Mouse (Mus musculus) kidney, embryonic 14.5 days (tissue): ENCODE data around the gene Fbxo46. TPM values are rescaled to one million over a fixed set of nuclear protein-coding genes. Genes with fewer than 3 reads are reported as not detected.

ENCODE experiments used
- ATAC-seq: fragments of 200-750 bp; cut with Nextera tagmentation; 2 replicates; pipeline ENCODE4 v1.8.0; 2017; ENCODE audit warnings: moderate number of reproducible peaks, mild to moderate bottlenecking, moderate TSS enrichment, moderate library complexity; ENCODE audit not compliant: low FRiP score, low TSS enrichment
- H3K27ac ChIP-seq: fragments of 300-500 bp; sonication (generic); 2 replicates; pipeline ENCODE4 v1.5.1; 2014; ENCODE audit warnings: low read depth, mild to moderate bottlenecking, low read length, moderate library complexity, mixed read lengths
- H3K27me3 ChIP-seq: fragments of 300-500 bp; sonication (generic); 2 replicates; pipeline ENCODE4 v1.6.1; 2014; ENCODE audit warnings: mild to moderate bottlenecking, low read length; ENCODE audit not compliant: control insufficient read depth, insufficient read depth
- H3K36me3 ChIP-seq: fragments of 300-500 bp; sonication (generic); 2 replicates; pipeline ENCODE4 v1.6.1; 2014; ENCODE audit warnings: low read length, mixed read lengths; ENCODE audit not compliant: control insufficient read depth, insufficient read depth
- H3K4me1 ChIP-seq: fragments of 300-500 bp; sonication (generic); 2 replicates; pipeline ENCODE4 v1.6.1; 2014; ENCODE audit warnings: low read length, mixed read lengths; ENCODE audit not compliant: control insufficient read depth, insufficient read depth
- H3K4me2 ChIP-seq: fragments of 300-500 bp; sonication (generic); replicated peaks from 2 replicates; pipeline ENCODE4 v1.6.1; 2014; ENCODE audit warnings: low read depth, mild to moderate bottlenecking, low read length
- H3K4me3 ChIP-seq: fragments of 300-500 bp; sonication (generic); 2 replicates; pipeline ENCODE4 v1.5.1; 2014; ENCODE audit warnings: mild to moderate bottlenecking, low read length
- H3K9ac ChIP-seq: fragments of 300-500 bp; sonication (generic); 2 replicates; pipeline ENCODE4 v1.6.1; 2014; ENCODE audit warnings: low read depth, mild to moderate bottlenecking, low read length, moderate library complexity
- H3K9me3 ChIP-seq: fragments of 300-500 bp; sonication (generic); 2 replicates; pipeline ENCODE4 v1.6.1; 2016; ENCODE audit warnings: low read length; ENCODE audit not compliant: control insufficient read depth
- WGBS: fragments of 180-500 bp; shearing (Covaris S2); extraction: QIAGEN DNeasy Blood & Tissue Kit; methylation state at CpG from one replicate; pipeline ENCODE4 v1.1.7; 2014; 5-methylcytosine and 5-hydroxymethylcytosine counted together
- polyA plus RNA-seq: library from polyadenylated mRNA; unstranded; fragments of >200 nt; fragmentation: Nextera tagmentation; extraction: Ambion mirVana; gene quantifications from 2 replicates; pipeline ENCODE4 v1.2.1, GENCODE M21; 2014

The Fbxo46 gene
- polyA plus RNA-seq, 1 experiment from 2014 or later = 10.0 TPM

DNA sequence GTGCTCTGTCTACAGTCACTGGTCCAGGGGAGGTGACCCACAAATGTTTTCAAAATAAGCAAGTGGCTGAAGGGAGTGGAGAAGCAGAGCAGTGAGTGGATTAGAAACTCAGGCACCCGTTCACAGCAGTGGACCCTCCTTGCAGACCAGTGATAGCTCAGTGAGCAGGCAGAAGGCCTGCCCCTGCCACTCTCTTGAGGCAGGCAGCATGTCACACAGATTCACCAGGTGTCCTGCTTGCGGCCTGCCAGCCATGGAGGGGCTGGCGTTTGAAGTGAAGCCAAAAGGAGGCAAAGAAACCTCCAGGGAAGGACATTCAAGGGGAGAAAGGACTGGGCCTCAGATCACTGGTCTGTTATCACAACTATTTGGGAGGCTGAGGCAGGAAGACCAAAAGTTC lies 40.9 kb upstream of the Fbxo46 start:
- Histone ChIP-seq H3K27ac (no peak overlapping the region), H3K9ac (no peak overlapping the region), H3K36me3 (peaks cover 46% of the 10 kb centered on the region), H3K9me3 (no peaks in the 10 kb centered on the region), H3K4me2 (no peak overlapping the region), H3K4me3 (no peak overlapping the region), H3K4me1 (peaks cover 37% of the 10 kb centered on the region), H3K27me3 (no peaks in the 10 kb centered on the region)
- ATAC-seq = no peak
- WGBS = 77% methylated on average over 3 of the region's 3 CpGs

- no peaks in the 10 kb centered on the region for H3K9me3 ChIP-seq
- ATAC-seq = no peak
- H3K4me3 ChIP-seq = no peak overlapping the region
- H3K4me2 ChIP-seq = no peak overlapping the region
- WGBS = 83% methylated on average over 19 of the region's 19 CpGs
- H3K36me3 ChIP-seq = peaks cover 46% of the 10 kb centered on the region
- H3K4me1 ChIP-seq = peaks cover 52% of the 10 kb centered on the region
- H3K27me3 ChIP-seq = no peaks in the 10 kb centered on the region
- H3K27ac ChIP-seq = no peak overlapping the region
- no peak overlapping the region for H3K9ac ChIP-seq
These were observed 39.2 kb upstream of the Fbxo46 start for GRCm38 (mm10) chr7:19080451-19080950.

DNA sequence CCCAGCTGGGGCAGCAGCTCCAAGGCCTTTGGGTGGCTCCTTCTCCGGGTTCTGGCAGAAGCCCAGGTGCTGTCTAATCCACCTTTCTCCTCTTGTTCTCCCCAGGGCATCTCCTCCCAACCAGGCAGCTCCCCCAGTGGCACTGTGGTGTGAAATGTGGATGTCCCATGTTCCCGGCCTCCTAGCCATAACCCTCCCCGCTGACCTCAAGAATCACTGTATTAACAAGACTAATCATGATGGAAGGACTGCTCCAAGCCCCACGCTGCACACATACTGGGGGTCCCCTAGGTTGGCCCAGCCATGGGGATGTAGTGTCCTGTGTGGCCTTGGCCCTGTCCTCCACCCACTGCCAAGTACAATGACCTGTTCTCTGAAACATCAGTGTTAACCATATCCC lies 37.5 kb upstream of the Fbxo46 start:
- H3K9me3 ChIP-seq = no peaks in the 10 kb centered on the region
- H3K27me3 ChIP-seq = no peaks in the 10 kb centered on the region
- 76% methylated on average over 4 of the region's 4 CpGs for WGBS
- H3K36me3 ChIP-seq = peaks cover 46% of the 10 kb centered on the region
- H3K27ac ChIP-seq = no peak overlapping the region; the same call in 1 of the 2 replicates
- H3K9ac ChIP-seq = no peak overlapping the region
- no peak for ATAC-seq
- no peak overlapping the region for H3K4me2 ChIP-seq
- no peak overlapping the region for H3K4me3 ChIP-seq
- H3K4me1 ChIP-seq = peaks cover 55% of the 10 kb centered on the region

DNA sequence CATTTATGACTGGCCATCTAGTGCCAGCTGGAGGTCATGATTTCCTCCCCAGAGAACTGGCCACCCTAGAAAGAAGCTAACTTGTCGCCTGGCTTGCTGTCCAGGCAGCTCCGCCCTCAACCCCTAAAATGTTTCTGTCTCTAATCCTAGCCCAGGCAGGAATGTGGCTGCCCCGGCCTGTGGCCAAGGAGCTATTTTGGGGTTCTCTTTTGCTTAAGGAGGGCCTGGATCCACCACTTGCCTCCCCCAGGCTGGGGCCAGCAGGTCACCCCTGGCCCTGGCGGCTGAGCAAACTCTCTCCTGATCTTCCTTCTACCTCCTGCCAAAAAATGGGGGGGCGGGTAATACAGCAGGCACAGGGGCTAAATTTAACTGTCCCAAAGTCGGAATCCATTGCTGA lies 36.6 kb upstream of the Fbxo46 start:
- ATAC-seq = no peak
- no peaks in the 10 kb centered on the region for H3K9me3 ChIP-seq
- H3K27ac ChIP-seq = peak overlapping the region; percentile 38; the same call in 1 of the 2 replicates
- H3K4me1 ChIP-seq = peaks cover 46% of the 10 kb centered on the region
- H3K27me3 ChIP-seq = no peaks in the 10 kb centered on the region
- no peak overlapping the region for H3K4me3 ChIP-seq
- peaks cover 52% of the 10 kb centered on the region for H3K36me3 ChIP-seq
- peak overlapping the region; percentile 44 for H3K4me2 ChIP-seq
- H3K9ac ChIP-seq = no peak overlapping the region
- 42% methylated on average over 6 of the region's 6 CpGs for WGBS

- H3K27me3 ChIP-seq = no peaks in the 10 kb centered on the region
- H3K36me3 ChIP-seq = peaks cover 50% of the 10 kb centered on the region
- H3K9me3 ChIP-seq = no peaks in the 10 kb centered on the region
- H3K4me3 ChIP-seq = peak within 1 kb of the TSS; percentile 24; the same call in 1 of the 2 replicates
- H3K4me2 ChIP-seq = peak within 1 kb of the TSS; percentile 44
- H3K27ac ChIP-seq = peak within 1 kb of the TSS; percentile 38; the same call in 1 of the 2 replicates
- peak; percentile 34 for ATAC-seq
- H3K9ac ChIP-seq = peak within 1 kb of the TSS; percentile 57; the same call in 1 of the 2 replicates
- H3K4me1 ChIP-seq = peaks cover 43% of the 10 kb centered on the region
- 40% methylated on average over 10 of the region's 10 CpGs for WGBS
These were observed 36.0 kb upstream of the Fbxo46 start, which contains the start of gene Dmpk for GRCm38 (mm10) chr7:19083701-19084100. Dmpk (plus strand) TSS chr7:19083849.

DNA sequence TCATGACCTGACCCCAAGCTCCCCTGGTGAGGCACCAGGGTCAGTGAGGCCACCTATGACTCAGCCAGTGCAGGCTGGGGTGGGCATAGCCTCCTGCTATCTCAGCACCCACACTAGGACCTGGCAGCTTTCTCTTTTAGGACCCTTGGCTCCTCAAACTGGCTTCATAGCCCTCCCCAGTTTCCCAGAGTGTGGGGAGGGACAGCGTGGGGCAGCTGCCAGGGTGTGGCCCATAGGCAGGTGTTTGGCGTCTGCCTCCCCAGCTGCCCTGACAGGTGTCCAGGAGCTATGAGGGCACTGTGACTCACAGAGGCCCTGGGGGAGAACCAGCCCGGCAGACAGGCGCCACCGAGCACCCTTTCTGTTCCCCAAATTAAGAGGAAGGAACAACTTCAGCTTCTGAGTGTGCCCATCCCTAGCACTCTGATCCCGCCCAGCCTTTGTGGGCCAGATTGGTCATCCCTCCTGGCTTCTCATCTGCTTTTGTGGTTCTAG lies 35.3 kb upstream of the Fbxo46 start:
- Histone ChIP-seq H3K4me2 (peak overlapping the region; percentile 44), H3K4me3 (peak overlapping the region; percentile 24; the same call in 1 of the 2 replicates), H3K27ac (no peak overlapping the region), H3K9ac (peak overlapping the region; percentile 57; the same call in 1 of the 2 replicates), H3K4me1 (peaks cover 43% of the 10 kb centered on the region), H3K36me3 (peaks cover 44% of the 10 kb centered on the region), H3K27me3 (no peaks in the 10 kb centered on the region), H3K9me3 (no peaks in the 10 kb centered on the region)
- ATAC-seq = no peak
- WGBS = 62% methylated on average over 6 of the region's 6 CpGs

GRCm38 (mm10) chr7:19084921-19085473 lies 34.7 kb upstream of the Fbxo46 start:
- Histone ChIP-seq H3K4me1 (peaks cover 43% of the 10 kb centered on the region), H3K9ac (peak overlapping the region; percentile 28; the same call in 1 of the 2 replicates), H3K4me2 (peak overlapping the region; percentile 28; the same call in 1 of the 2 replicates), H3K9me3 (no peaks in the 10 kb centered on the region), H3K27ac (peak overlapping the region; percentile 63; the same call in 1 of the 2 replicates), H3K27me3 (no peaks in the 10 kb centered on the region), H3K4me3 (peak overlapping the region; percentile 4; the same call in 1 of the 2 replicates), H3K36me3 (peaks cover 39% of the 10 kb centered on the region)
- 17% methylated on average over 7 of the region's 9 CpGs for WGBS
- no peak for ATAC-seq

DNA sequence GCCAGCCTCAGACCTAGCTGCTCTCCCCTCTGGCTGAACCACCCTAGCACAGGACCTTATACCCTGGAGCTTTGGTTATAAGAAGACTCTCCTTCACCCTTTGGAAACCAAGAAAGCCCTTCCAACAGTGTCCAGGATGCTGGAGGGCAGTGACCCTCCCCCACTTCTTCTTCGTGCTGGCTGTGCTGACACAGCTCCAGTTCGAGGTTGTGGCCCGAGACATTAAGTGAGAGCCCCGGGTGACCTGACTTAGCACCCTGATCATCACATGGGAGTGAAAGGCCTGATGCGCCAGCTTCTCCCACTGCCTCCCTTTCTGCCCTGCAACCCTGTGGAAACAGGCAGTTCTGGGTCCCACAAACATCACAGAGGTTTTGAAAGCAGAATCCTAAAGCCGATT lies 34.2 kb upstream of the Fbxo46 start:
- WGBS = 3% methylated on average over 6 of the region's 6 CpGs
- H3K36me3 ChIP-seq = peaks cover 37% of the 10 kb centered on the region
- H3K4me3 ChIP-seq = peak overlapping the region; percentile 8; the same call in 1 of the 2 replicates
- peak overlapping the region; percentile 63 for H3K27ac ChIP-seq
- peaks cover 43% of the 10 kb centered on the region for H3K4me1 ChIP-seq
- peak; percentile 9; the same call in 1 of the 2 replicates for ATAC-seq
- peak overlapping the region; percentile 28 for H3K9ac ChIP-seq
- peak overlapping the region; percentile 28 for H3K4me2 ChIP-seq
- H3K9me3 ChIP-seq = no peaks in the 10 kb centered on the region
- no peaks in the 10 kb centered on the region for H3K27me3 ChIP-seq

DNA sequence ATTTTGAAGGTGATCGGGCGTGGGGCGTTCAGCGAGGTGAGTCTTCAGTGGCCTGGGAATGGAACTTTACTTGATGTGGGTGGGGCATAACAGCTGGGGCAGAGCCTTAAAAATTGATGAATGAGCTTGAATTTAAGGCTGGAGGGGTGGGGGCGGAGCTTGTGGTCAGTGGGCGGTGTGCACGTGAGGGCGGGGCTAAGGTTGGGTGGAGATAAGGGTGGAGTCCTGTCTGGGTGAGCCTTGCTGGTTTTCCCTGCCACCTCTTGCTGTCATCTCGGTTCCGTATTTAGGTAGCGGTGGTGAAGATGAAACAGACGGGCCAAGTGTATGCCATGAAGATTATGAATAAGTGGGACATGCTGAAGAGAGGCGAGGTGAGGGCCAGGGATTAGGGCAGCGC lies 33.6 kb upstream of the Fbxo46 start:
- H3K9me3 ChIP-seq = no peaks in the 10 kb centered on the region
- H3K4me1 ChIP-seq = peaks cover 43% of the 10 kb centered on the region
- peak overlapping the region; percentile 28 for H3K4me2 ChIP-seq
- H3K27me3 ChIP-seq = no peaks in the 10 kb centered on the region
- WGBS = 9% methylated on average over 14 of the region's 14 CpGs
- H3K4me3 ChIP-seq = peak overlapping the region; percentile 8; the same call in 1 of the 2 replicates
- peak overlapping the region; percentile 63; the same call in 1 of the 2 replicates for H3K27ac ChIP-seq
- peak overlapping the region; percentile 28; the same call in 1 of the 2 replicates for H3K9ac ChIP-seq
- ATAC-seq = peak; percentile 18; the same call in 1 of the 2 replicates
- peaks cover 35% of the 10 kb centered on the region for H3K36me3 ChIP-seq
